9 mouse cellular contexts compared by ENCODE assay signal in genomic region chr11:115564961-115565360, GRCm38 (mm10). TPM values are rescaled to one million over a fixed set of nuclear protein-coding genes. Genes with fewer than 3 reads are reported as not detected.
A peak's percentile ranks its signal among the peaks of the same experiment; 100 is the strongest.
DNase-seq lines count a peak whose midpoint lies in the region; ATAC-seq and TF ChIP-seq lines count a peak whose summit lies in the region.
"Had no signal": no experiment of that assay in that cellular context is flagged by ENCODE, and none has a peak within 500 bp of the region (broad histone marks: within the 10 kb centered on the region; RNA-seq: fewer than 3 reads in every experiment).

No protein-coding gene starts in this region.

- WGBS in kidney, embryonic 14.5 days: 15% methylated on average over 7 of the region's 7 CpGs
- 22% methylated on average over 7 of the region's 7 CpGs for WGBS in hindbrain, embryonic 15.5 days
- WGBS in midbrain, embryonic 15.5 days: 21% methylated on average over 7 of the region's 7 CpGs

- peak overlapping the region; percentile 69 for H3K4me2 ChIP-seq in kidney, embryonic 14.5 days (replicated peaks; ENCODE audit: low read depth, low read length)
- peak overlapping the region; percentile 76 for H3K4me2 ChIP-seq in hindbrain, embryonic 15.5 days
- peak overlapping the region; percentile 79 for H3K4me2 ChIP-seq in midbrain, embryonic 15.5 days

- H3K4me1 ChIP-seq in kidney, embryonic 14.5 days (ENCODE audit: control insufficient read depth, insufficient read depth, low read length): peaks cover 13% of the 10 kb centered on the region
- peaks cover 11% of the 10 kb centered on the region for H3K4me1 ChIP-seq in bone marrow macrophage, adult 2 months (ENCODE audit: control insufficient read depth, insufficient read depth, low read length)
- peaks cover 15% of the 10 kb centered on the region for H3K4me1 ChIP-seq in hindbrain, embryonic 15.5 days (replicated peaks)
- H3K4me1 ChIP-seq in midbrain, embryonic 15.5 days: peaks cover 17% of the 10 kb centered on the region

- H3K9me3 ChIP-seq in kidney, embryonic 14.5 days (ENCODE audit: control insufficient read depth, low read length): no peaks in the 10 kb centered on the region
- no peaks in the 10 kb centered on the region for H3K9me3 ChIP-seq in hindbrain, embryonic 15.5 days
- H3K9me3 ChIP-seq in midbrain, embryonic 15.5 days: no peaks in the 10 kb centered on the region

- H3K9ac ChIP-seq in kidney, embryonic 14.5 days (ENCODE audit: low read depth, low read length): peak overlapping the region; percentile 74
- peak overlapping the region; percentile 60 for H3K9ac ChIP-seq in hindbrain, embryonic 15.5 days
- peak overlapping the region; percentile 67 for H3K9ac ChIP-seq in midbrain, embryonic 15.5 days

- TF ChIP-seq POLR2A in bone marrow macrophage, adult 2 months (IDR thresholded peaks at IDR 0.05; ENCODE audit: borderline replicate concordance, low read depth, low read length): no peak

- no peak for DNase-seq in kidney, postnatal 10 days
- no peak for DNase-seq in adrenal gland, postnatal 25 days
- DNase-seq in urinary bladder, postnatal 36 days (ENCODE audit: low spot score in 2 of 2): no peak
- no peak for DNase-seq in frontal cortex, postnatal 14 days (ENCODE audit: low spot score in 2 of 2)
- DNase-seq: gastrocnemius, postnatal 36 days had no signal

- H3K27ac ChIP-seq in kidney, embryonic 14.5 days (ENCODE audit: low read depth, low read length): no peak overlapping the region
- no peak overlapping the region for H3K27ac ChIP-seq in bone marrow macrophage, adult 2 months (ENCODE audit: insufficient read depth, low read depth, low read length)
- no peak overlapping the region for H3K27ac ChIP-seq in hindbrain, embryonic 15.5 days (replicated peaks)
- H3K27ac ChIP-seq in midbrain, embryonic 15.5 days: no peak overlapping the region

- no peak for ATAC-seq in kidney, embryonic 14.5 days (ENCODE audit: low FRiP score, low TSS enrichment)
- ATAC-seq in hindbrain, embryonic 15.5 days (ENCODE audit: low FRiP score, low read depth): no peak
- no peak for ATAC-seq in midbrain, embryonic 15.5 days (replicated peaks)

- peaks cover 40% of the 10 kb centered on the region for H3K36me3 ChIP-seq in kidney, embryonic 14.5 days (ENCODE audit: control insufficient read depth, insufficient read depth, low read length)
- H3K36me3 ChIP-seq in hindbrain, embryonic 15.5 days: peaks cover 31% of the 10 kb centered on the region
- H3K36me3 ChIP-seq in midbrain, embryonic 15.5 days (replicated peaks): peaks cover 26% of the 10 kb centered on the region; the same call in 1 of the 2 replicates

- peak overlapping the region; percentile 60 for H3K4me3 ChIP-seq in kidney, embryonic 14.5 days (ENCODE audit: low read length)
- H3K4me3 ChIP-seq in bone marrow macrophage, adult 2 months (ENCODE audit: insufficient read depth, low read length): peak overlapping the region; percentile 90
- peak overlapping the region; percentile 64 for H3K4me3 ChIP-seq in hindbrain, embryonic 15.5 days
- peak overlapping the region; percentile 91 for H3K4me3 ChIP-seq in midbrain, embryonic 15.5 days

- no peak for TF ChIP-seq CTCF in bone marrow macrophage, adult 2 months (IDR thresholded peaks at IDR 0.05; ENCODE audit: low read depth, low read length)

- no peaks in the 10 kb centered on the region for H3K27me3 ChIP-seq in kidney, embryonic 14.5 days (ENCODE audit: control insufficient read depth, insufficient read depth, low read length)
- no peaks in the 10 kb centered on the region for H3K27me3 ChIP-seq in hindbrain, embryonic 15.5 days
- no peaks in the 10 kb centered on the region for H3K27me3 ChIP-seq in midbrain, embryonic 15.5 days (replicated peaks)

RNA-seq across cellular contexts. Expression of gene Nup85, which starts 0.7 kb away (rescaled TPM):
- 159 and 197 TPM in 2 replicates for polyA plus RNA-seq in kidney, embryonic 14.5 days (2014; fragmentation: Nextera tagmentation; extraction: Ambion mirVana)
- polyA plus RNA-seq in bone marrow macrophage, adult 2 months (2012; ENCODE audit: insufficient read depth, insufficient read length, missing spikeins): 32.3 and 34.6 TPM in 2 replicates
- 95.4 and 108 TPM in 2 replicates for polyA plus RNA-seq in hindbrain, embryonic 15.5 days (2015; fragmentation: Nextera tagmentation; extraction: Ambion mirVana)
- polyA plus RNA-seq in midbrain, embryonic 15.5 days (2015; fragmentation: Nextera tagmentation; extraction: Ambion mirVana): 106 and 118 TPM in 2 replicates
- total RNA-seq in adrenal gland, postnatal 25 days (2021): 54.0 and 60.7 TPM in 2 replicates

RNA-seq across cellular contexts. Expression of gene Sumo2, which starts 28.9 kb away (rescaled TPM):
- polyA plus RNA-seq in kidney, embryonic 14.5 days (2014; fragmentation: Nextera tagmentation; extraction: Ambion mirVana): 1,228 and 1,562 TPM in 2 replicates
- 303 and 332 TPM in 2 replicates for polyA plus RNA-seq in bone marrow macrophage, adult 2 months (2012; ENCODE audit: insufficient read depth, insufficient read length, missing spikeins)
- 917 and 959 TPM in 2 replicates for polyA plus RNA-seq in hindbrain, embryonic 15.5 days (2015; fragmentation: Nextera tagmentation; extraction: Ambion mirVana)
- polyA plus RNA-seq in midbrain, embryonic 15.5 days (2015; fragmentation: Nextera tagmentation; extraction: Ambion mirVana): 990 and 1,015 TPM in 2 replicates
- total RNA-seq in adrenal gland, postnatal 25 days (2021): 254 and 263 TPM in 2 replicates

RNA-seq across cellular contexts. Expression of gene Mrps7, which starts 38.8 kb away (rescaled TPM):
- polyA plus RNA-seq in kidney, embryonic 14.5 days (2014; fragmentation: Nextera tagmentation; extraction: Ambion mirVana): 99.7 and 100 TPM in 2 replicates
- polyA plus RNA-seq in bone marrow macrophage, adult 2 months (2012; ENCODE audit: insufficient read depth, insufficient read length, missing spikeins): 33.1 and 36.9 TPM in 2 replicates
- 73.6 and 79.8 TPM in 2 replicates for polyA plus RNA-seq in hindbrain, embryonic 15.5 days (2015; fragmentation: Nextera tagmentation; extraction: Ambion mirVana)
- polyA plus RNA-seq in midbrain, embryonic 15.5 days (2015; fragmentation: Nextera tagmentation; extraction: Ambion mirVana): 70.0 and 74.3 TPM in 2 replicates
- total RNA-seq in adrenal gland, postnatal 25 days (2021): 89.3 and 99.8 TPM in 2 replicates

RNA-seq across cellular contexts. Expression of gene Gga3, which starts 38.9 kb away (rescaled TPM):
- 14.4 and 22.7 TPM in 2 replicates for polyA plus RNA-seq in kidney, embryonic 14.5 days (2014; fragmentation: Nextera tagmentation; extraction: Ambion mirVana)
- 60.1 and 81.9 TPM in 2 replicates for polyA plus RNA-seq in bone marrow macrophage, adult 2 months (2012; ENCODE audit: insufficient read depth, insufficient read length, missing spikeins)
- polyA plus RNA-seq in hindbrain, embryonic 15.5 days (2015; fragmentation: Nextera tagmentation; extraction: Ambion mirVana): 35.8 and 38.1 TPM in 2 replicates
- 37.5 and 38.1 TPM in 2 replicates for polyA plus RNA-seq in midbrain, embryonic 15.5 days (2015; fragmentation: Nextera tagmentation; extraction: Ambion mirVana)
- total RNA-seq in adrenal gland, postnatal 25 days (2021): 25.4 and 31.1 TPM in 2 replicates

RNA-seq across cellular contexts. Expression of gene Mif4gd, which starts 47.8 kb away (rescaled TPM):
- polyA plus RNA-seq in kidney, embryonic 14.5 days (2014; fragmentation: Nextera tagmentation; extraction: Ambion mirVana): 33.3 and 33.6 TPM in 2 replicates
- polyA plus RNA-seq in bone marrow macrophage, adult 2 months (2012; ENCODE audit: insufficient read depth, insufficient read length, missing spikeins): 90.6 and 96.3 TPM in 2 replicates
- 12.2 and 13.9 TPM in 2 replicates for polyA plus RNA-seq in hindbrain, embryonic 15.5 days (2015; fragmentation: Nextera tagmentation; extraction: Ambion mirVana)
- 11.2 and 12.9 TPM in 2 replicates for polyA plus RNA-seq in midbrain, embryonic 15.5 days (2015; fragmentation: Nextera tagmentation; extraction: Ambion mirVana)
- total RNA-seq in adrenal gland, postnatal 25 days (2021): 135 and 205 TPM in 2 replicates
